Mouse (Mus musculus): ENCODE results near the gene Foxj2. TPM values are rescaled to one million over a fixed set of nuclear protein-coding genes. Genes with fewer than 3 reads are reported as not detected.
A peak's percentile ranks its signal among the peaks of the same experiment; 100 is the strongest.

Foxj2 gene
- polyA plus RNA-seq, 1 experiment from 2014 or later, result 6.7 TPM

DNA sequence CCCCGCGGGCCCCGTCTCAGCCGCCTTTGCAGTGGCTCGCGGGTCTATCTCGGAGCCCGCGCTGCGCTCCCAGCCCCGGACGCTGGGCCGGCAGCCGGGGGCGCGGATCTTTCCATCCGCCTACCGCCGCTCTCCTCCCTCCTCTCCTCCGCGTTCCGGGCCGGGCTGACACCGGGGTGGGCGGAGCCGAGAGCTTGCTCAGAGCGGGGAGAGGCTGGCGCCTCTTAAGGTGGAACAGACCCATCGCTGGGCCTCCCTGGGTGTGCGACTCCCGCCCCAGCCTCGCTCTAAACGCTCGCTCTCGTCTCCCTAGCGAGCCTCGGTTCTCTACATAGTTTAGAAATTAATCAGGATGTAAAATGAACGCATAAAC is 8.4 kb upstream of the Foxj2 start:
- peak; percentile 92 for ATAC-seq
- Histone ChIP-seq H3K9me3 (ENCODE audit: control insufficient read depth, low read length) (no peaks in the 10 kb centered on the region), H3K4me3 (ENCODE audit: low read length) (peak overlapping the region; percentile 88), H3K4me2 (ENCODE audit: low read length) (peak overlapping the region; percentile 67), H3K4me1 (ENCODE audit: control insufficient read depth, insufficient read depth, low read depth, low read length) (peaks cover 3% of the 10 kb centered on the region), H3K27me3 (replicated peaks; ENCODE audit: control insufficient read depth, insufficient read depth, low read length) (no peaks in the 10 kb centered on the region), H3K27ac (ENCODE audit: low read depth, low read length) (peak overlapping the region; percentile 99), H3K36me3 (ENCODE audit: control insufficient read depth, insufficient read depth, low read length) (no peaks in the 10 kb centered on the region), H3K9ac (ENCODE audit: low read depth, low read length) (peak overlapping the region; percentile 84)
- WGBS, result under 1% methylated on average over 35 of the region's 38 CpGs

DNA sequence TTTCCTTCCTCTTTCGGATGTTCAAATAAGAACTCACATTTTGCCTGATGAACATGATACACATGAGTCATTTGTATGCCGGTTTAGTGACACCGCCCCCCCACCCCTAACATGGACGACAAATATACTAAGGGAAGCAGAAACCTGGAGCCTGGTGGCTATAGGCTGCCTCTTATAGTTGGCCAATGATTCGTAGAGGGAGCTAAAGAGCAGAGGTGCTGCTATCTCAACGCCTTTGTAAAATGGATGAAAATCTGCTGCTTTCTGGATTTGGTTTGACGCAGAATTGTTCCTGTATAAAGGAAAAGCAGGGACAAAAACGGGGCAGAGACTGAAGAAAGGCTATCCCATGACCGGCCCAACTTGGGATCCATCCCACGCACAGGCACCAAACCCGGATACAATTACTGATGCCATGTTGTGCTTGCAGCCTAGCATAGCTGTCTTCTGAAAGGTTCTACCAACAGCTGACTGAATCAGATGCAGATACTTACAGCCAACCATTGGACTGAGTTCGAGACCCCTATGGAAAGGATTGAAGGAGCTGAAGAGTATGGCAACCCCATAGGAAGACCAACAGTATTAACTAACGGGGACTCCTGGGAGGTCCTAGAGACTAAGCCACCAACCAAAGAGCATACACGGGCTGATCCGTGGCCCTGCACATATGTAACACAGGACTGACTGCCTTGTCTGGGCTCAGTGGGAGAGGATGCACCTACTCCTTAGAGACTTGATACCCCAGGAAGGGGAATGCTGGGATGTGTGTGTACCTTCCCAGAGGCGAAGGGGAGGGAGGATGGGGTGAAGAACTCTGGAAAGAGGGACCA is 7.7 kb upstream of the Foxj2 start:
- H3K27ac ChIP-seq (ENCODE audit: low read depth, low read length), result peak overlapping the region; percentile 99
- peak overlapping the region; percentile 67 for H3K4me2 ChIP-seq (ENCODE audit: low read length)
- no peak for ATAC-seq
- 29% methylated on average over 16 of the region's 16 CpGs for WGBS
- no peaks in the 10 kb centered on the region for H3K9me3 ChIP-seq (ENCODE audit: control insufficient read depth, low read length)
- peaks cover 3% of the 10 kb centered on the region for H3K4me1 ChIP-seq (ENCODE audit: control insufficient read depth, insufficient read depth, low read depth, low read length)
- peak overlapping the region; percentile 88 for H3K4me3 ChIP-seq (ENCODE audit: low read length)
- H3K9ac ChIP-seq (ENCODE audit: low read depth, low read length), result peak overlapping the region; percentile 84
- no peaks in the 10 kb centered on the region for H3K36me3 ChIP-seq (ENCODE audit: control insufficient read depth, insufficient read depth, low read length)
- H3K27me3 ChIP-seq (replicated peaks; ENCODE audit: control insufficient read depth, insufficient read depth, low read length), result no peaks in the 10 kb centered on the region

DNA sequence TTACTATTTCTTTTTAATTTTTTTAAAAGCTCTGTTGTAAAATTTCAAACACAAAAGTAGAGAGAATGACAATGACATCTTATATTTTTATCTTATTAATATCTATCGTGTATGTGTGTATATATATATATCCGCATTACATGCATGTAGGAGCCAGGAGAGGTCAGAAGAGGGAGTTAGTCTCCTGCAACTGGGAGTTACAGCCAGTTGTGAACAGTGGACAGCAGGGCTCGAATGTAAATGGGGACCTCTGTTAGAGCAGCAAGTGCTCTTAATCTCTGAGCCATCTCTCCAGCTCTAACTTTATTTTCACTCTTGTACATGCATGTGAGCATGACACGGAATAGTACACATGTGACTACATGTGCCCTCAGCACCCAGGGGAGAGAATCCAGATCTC is 7.0 kb upstream of the Foxj2 start:
- Histone ChIP-seq H3K4me1 (ENCODE audit: control insufficient read depth, insufficient read depth, low read depth, low read length) (peaks cover 3% of the 10 kb centered on the region), H3K9me3 (ENCODE audit: control insufficient read depth, low read length) (no peaks in the 10 kb centered on the region), H3K27ac (ENCODE audit: low read depth, low read length) (no peak overlapping the region), H3K4me3 (ENCODE audit: low read length) (no peak overlapping the region), H3K36me3 (ENCODE audit: control insufficient read depth, insufficient read depth, low read length) (no peaks in the 10 kb centered on the region), H3K4me2 (ENCODE audit: low read length) (no peak overlapping the region), H3K27me3 (replicated peaks; ENCODE audit: control insufficient read depth, insufficient read depth, low read length) (no peaks in the 10 kb centered on the region), H3K9ac (ENCODE audit: low read depth, low read length) (no peak overlapping the region)
- no peak for ATAC-seq
- 91% methylated on average over 4 of the region's 4 CpGs for WGBS

DNA sequence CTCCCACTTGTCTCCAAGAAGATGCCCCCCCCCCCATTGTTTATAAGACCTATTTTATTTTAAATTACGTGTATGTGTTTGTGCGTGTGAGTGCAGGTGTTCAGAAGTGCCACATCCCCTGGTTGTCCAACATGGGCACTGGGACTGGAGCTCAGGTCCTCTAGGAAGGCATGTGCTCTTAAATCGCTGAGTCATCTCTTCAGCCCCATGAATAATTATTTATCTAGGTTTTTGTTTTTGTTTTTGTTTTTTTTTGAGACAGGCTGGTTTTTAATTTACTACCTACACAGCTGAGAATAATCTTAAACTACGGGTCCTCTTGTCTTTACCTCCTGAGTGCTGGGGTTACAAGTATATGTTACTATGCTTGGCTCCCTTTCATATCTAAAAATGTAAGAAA is 6.1 kb upstream of the Foxj2 start:
- no peak for ATAC-seq
- WGBS, result 91% methylated on average over 4 of the region's 4 CpGs
- no peak overlapping the region for H3K27ac ChIP-seq (ENCODE audit: low read depth, low read length)
- H3K36me3 ChIP-seq (ENCODE audit: control insufficient read depth, insufficient read depth, low read length), result no peaks in the 10 kb centered on the region
- H3K4me1 ChIP-seq (ENCODE audit: control insufficient read depth, insufficient read depth, low read depth, low read length), result peaks cover 3% of the 10 kb centered on the region
- H3K4me2 ChIP-seq (ENCODE audit: low read length), result no peak overlapping the region
- H3K9me3 ChIP-seq (ENCODE audit: control insufficient read depth, low read length), result no peaks in the 10 kb centered on the region
- H3K27me3 ChIP-seq (replicated peaks; ENCODE audit: control insufficient read depth, insufficient read depth, low read length), result no peaks in the 10 kb centered on the region
- H3K4me3 ChIP-seq (ENCODE audit: low read length), result no peak overlapping the region
- H3K9ac ChIP-seq (ENCODE audit: low read depth, low read length), result no peak overlapping the region

DNA sequence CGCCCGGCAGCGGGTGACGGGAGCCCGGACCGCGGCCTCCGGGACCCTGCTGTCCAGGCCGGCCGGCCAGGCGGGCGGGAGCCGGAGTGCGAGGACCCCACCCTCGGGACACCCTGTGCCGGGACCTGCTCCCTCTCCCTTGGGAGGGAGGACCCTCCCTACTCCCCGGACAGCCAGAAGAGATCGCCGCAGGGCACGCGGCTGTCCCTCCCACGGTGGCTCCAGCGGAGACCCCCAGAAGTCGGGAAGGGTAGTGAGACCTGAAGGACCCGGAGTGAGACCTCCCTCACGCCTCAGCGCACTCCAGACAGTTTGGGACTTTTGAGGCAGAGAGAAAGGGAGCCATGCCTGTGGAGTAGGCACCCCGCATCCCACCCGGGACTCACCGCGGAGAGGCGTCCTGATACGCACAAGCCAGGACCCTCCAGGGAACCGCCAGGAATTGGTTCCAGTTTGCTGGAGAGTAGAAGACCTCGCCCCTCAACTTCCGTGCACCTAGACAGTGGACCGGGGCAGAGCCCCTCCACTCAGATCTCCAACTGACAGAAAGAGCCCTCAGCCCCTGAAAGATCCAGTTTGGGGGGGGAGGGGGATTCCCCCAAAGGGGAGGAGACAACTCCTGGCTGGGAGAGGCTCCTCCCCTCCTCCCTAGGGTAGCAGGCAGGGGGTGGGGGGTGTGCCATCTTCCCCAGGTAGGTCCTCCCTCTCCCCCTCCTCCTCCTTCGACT is 521 bp downstream of the Foxj2 start:
- peak overlapping the region; percentile 65 for H3K4me2 ChIP-seq (ENCODE audit: low read length)
- peak; percentile 68 for ATAC-seq
- WGBS, result under 1% methylated on average over 29 of the region's 38 CpGs
- no peaks in the 10 kb centered on the region for H3K27me3 ChIP-seq (replicated peaks; ENCODE audit: control insufficient read depth, insufficient read depth, low read length)
- H3K9me3 ChIP-seq (ENCODE audit: control insufficient read depth, low read length), result no peaks in the 10 kb centered on the region
- no peaks in the 10 kb centered on the region for H3K36me3 ChIP-seq (ENCODE audit: control insufficient read depth, insufficient read depth, low read length)
- peak overlapping the region; percentile 95 for H3K4me3 ChIP-seq (ENCODE audit: low read length)
- H3K27ac ChIP-seq (ENCODE audit: low read depth, low read length), result peak overlapping the region; percentile 73
- peaks cover 21% of the 10 kb centered on the region for H3K4me1 ChIP-seq (ENCODE audit: control insufficient read depth, insufficient read depth, low read depth, low read length)
- peak overlapping the region; percentile 97 for H3K9ac ChIP-seq (ENCODE audit: low read depth, low read length)

- H3K4me3 ChIP-seq (ENCODE audit: low read length), result peak overlapping the region; percentile 95
- ATAC-seq, result no peak; the same call in 1 of the 2 replicates
- H3K4me1 ChIP-seq (ENCODE audit: control insufficient read depth, insufficient read depth, low read depth, low read length), result peaks cover 27% of the 10 kb centered on the region
- peak overlapping the region; percentile 65 for H3K4me2 ChIP-seq (ENCODE audit: low read length)
- no peaks in the 10 kb centered on the region for H3K36me3 ChIP-seq (ENCODE audit: control insufficient read depth, insufficient read depth, low read length)
- H3K27ac ChIP-seq (ENCODE audit: low read depth, low read length), result no peak overlapping the region
- WGBS, result 12% methylated on average over 15 of the region's 15 CpGs
- peak overlapping the region; percentile 97; the same call in 1 of the 2 replicates for H3K9ac ChIP-seq (ENCODE audit: low read depth, low read length)
- H3K27me3 ChIP-seq (replicated peaks; ENCODE audit: control insufficient read depth, insufficient read depth, low read length), result no peaks in the 10 kb centered on the region
- H3K9me3 ChIP-seq (ENCODE audit: control insufficient read depth, low read length), result no peaks in the 10 kb centered on the region
Measured at GRCm38 (mm10) chr6:122820799-122821650, 1.3 kb downstream of the Foxj2 start.

DNA sequence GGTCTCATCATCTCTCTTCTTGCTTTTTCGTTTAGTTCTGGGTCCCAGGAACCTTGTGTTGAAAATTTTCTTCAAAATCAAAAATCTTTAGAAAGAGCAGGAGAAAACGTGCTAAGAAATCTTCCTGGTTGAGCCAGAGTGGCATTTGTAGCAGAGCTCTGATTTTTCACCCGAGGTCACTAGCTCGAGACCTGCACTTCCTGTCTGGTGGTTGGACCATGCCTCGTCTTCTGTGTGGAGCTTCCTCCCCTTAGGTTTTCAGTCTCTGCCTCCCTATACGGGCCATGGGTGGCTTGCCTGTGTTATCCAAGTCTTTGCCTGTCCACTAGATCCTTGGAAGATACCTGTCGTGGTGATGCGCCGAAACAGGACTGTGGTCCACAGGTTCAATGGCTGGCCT is 2.1 kb downstream of the Foxj2 start:
- Histone ChIP-seq H3K4me3 (ENCODE audit: low read length) (0 out of 2 replicates have a peak overlapping the region, but pooled peaks have one; percentile 95), H3K9me3 (ENCODE audit: control insufficient read depth, low read length) (no peaks in the 10 kb centered on the region), H3K4me1 (ENCODE audit: control insufficient read depth, insufficient read depth, low read depth, low read length) (peaks cover 35% of the 10 kb centered on the region), H3K27ac (ENCODE audit: low read depth, low read length) (no peak overlapping the region), H3K36me3 (ENCODE audit: control insufficient read depth, insufficient read depth, low read length) (no peaks in the 10 kb centered on the region), H3K27me3 (replicated peaks; ENCODE audit: control insufficient read depth, insufficient read depth, low read length) (no peaks in the 10 kb centered on the region), H3K9ac (ENCODE audit: low read depth, low read length) (no peak overlapping the region), H3K4me2 (ENCODE audit: low read length) (peak overlapping the region; percentile 65)
- ATAC-seq, result no peak
- 81% methylated on average over 9 of the region's 9 CpGs for WGBS

DNA sequence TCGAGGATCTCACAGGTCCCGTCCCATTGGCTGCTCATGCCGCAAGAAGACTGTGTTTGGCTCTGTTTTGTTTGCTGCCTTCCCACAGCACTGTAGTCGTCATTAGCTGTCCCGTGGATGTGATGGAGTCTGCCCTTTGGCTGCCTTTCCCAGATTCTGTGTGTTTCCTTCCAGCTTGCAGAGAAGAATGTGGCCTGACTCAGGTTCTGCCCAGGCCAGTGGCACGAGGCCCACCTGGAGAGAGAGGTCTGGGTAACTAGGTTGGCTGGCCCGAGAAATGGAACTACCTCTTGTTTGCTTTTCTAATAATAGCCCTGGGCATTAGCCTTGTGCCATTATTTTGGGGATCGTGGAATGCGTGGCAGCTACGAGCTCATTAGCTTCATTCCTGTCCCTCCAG is 4.4 kb downstream of the Foxj2 start:
- Histone ChIP-seq H3K9ac (ENCODE audit: low read depth, low read length) (no peak overlapping the region), H3K36me3 (ENCODE audit: control insufficient read depth, insufficient read depth, low read length) (no peaks in the 10 kb centered on the region)

More for the DNA sequence above, 4.4 kb downstream of the Foxj2 start:
- 78% methylated on average over 10 of the region's 10 CpGs for WGBS
- ATAC-seq, result no peak
- Histone ChIP-seq H3K4me2 (ENCODE audit: low read length) (no peak overlapping the region), H3K4me3 (ENCODE audit: low read length) (no peak overlapping the region), H3K9me3 (ENCODE audit: control insufficient read depth, low read length) (no peaks in the 10 kb centered on the region), H3K27ac (ENCODE audit: low read depth, low read length) (no peak overlapping the region), H3K27me3 (replicated peaks; ENCODE audit: control insufficient read depth, insufficient read depth, low read length) (no peaks in the 10 kb centered on the region), H3K4me1 (ENCODE audit: control insufficient read depth, insufficient read depth, low read depth, low read length) (peaks cover 33% of the 10 kb centered on the region)
